Mouse (Mus musculus) gastrocnemius, adult 8-10 months (tissue): ENCODE results near the gene Sostdc1. TPM values are rescaled to one million over a fixed set of nuclear protein-coding genes. Genes with fewer than 3 reads are reported as not detected.

Experiments
- DNase-seq, 2 experiments: peaks; one replicate each; pipeline ENCODE4 v3.0.0; 2022; ENCODE audit warnings: low spot score in 2 of 2
- total RNA-seq, 4 experiments: library from RNA; stranded (reverse); gene quantifications; 2 replicates each; pipeline ENCODE4 v1.2.4; 2022

The Sostdc1 gene
- under 1 TPM in 3 of 4 experiments, not detected in 1; 0.16 to 0.22 (median 0.21) TPM for total RNA-seq

DNA sequence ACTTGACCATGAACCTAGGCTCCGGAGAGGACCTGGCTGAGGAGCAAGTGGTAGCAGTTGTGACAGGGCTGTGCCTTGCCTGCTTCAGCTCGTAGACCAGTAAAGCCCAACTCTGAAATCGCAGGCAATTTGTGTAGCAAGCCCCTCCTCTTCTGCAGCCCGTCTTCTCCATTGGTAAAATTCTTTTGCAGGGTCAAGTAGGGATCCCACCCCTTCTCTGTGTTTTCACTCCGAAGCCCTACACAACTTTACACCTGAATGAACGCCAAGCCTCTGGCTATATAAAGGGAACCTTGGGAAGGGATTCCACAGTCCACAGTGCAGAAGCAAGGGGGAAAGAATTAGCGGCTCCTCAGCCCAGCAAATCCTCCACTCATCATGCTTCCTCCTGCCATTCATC lies at the start of gene Sostdc1:
TSS of gene Sostdc1 (plus strand) at position 224 of the 400 bp plus-strand sequence.
- DNase-seq: no peak

DNA sequence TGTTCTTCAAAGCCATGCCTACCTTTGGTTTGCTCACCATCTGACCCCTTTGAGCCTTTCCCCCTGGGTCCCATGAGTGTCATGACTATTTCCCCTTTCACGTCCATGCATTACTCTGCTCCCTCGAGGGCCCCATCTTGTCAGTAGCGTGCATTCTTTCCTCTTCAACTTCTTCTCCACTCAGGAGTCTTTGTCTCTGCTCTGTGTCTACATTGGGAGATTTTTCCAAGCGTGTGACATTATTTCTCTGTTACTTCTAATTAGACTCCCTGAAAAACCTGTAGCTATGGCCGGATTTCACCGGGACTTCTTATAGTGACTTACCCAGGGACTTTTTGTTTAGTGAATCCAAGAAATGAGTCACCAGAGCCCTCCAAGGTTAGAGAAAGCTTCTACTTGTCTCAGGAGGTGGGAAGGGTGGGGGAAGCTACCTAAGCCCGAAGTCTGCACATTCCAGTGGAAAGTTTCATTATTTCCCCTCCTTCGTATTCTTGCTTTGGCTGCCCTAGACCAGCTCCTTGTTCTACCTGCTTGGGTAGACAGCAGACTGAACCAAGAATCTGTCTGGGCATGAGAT lies 46.2 kb upstream of the Sostdc1 start:
- DNase-seq: no peak

DNA sequence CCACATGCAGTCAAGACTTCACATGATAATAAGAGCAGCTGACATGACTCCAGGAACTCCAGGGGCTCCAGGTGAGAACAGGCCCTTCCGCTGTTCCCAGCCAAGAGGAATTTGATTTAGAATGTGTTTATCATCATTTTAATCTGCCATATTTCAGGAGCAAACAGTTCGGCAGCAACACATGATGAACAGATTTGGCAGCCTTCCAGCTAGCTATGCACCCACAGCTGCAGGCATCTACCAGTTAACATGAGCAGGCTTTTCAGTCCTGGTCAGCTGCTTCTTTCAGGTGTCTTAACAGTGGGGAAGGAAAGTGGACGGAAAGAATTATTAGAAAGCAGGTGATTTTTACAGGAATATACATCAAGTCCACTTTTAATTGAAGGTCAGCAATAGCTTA lies 39.1 kb upstream of the Sostdc1 start:
- no peak for DNase-seq

DNA sequence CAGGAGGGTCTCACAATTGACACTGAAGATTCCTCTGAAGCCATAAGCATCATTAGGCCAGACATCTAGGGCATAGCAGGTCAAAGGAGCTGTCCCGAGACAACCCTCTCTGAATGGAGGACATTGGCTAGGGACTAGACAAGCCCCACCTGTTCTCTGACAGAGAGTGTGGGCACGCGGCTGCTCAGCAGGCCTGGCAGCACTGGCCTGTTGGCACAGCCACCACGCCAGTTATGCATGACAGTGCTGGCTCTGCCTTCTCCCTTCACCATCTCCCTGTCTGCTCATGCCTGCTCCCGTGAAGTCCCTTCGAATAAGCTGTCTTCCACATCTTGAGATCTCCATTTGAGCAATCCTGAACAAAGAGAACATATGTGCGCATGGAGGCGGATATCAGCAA lies 24.3 kb upstream of the Sostdc1 start:
- no peak for DNase-seq

DNA sequence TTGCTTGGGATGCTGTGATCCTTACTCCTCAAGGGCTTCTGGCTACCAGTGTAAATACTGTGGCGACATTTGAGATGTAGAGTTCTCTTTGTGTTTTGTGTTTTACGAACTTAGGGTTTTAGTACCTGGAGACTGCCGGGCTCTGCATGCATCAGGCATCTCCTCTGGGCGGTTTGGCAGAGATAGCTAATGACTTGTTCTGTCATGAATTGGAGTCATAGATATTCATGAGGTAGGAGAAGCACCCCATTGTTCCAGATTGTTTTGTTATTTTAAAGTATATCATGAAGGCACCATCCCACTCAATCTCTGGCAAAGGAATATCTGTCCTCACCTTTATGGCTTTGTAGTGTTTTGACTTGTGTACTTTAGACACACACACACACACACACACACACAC lies 23.5 kb upstream of the Sostdc1 start:
- DNase-seq: no peak

DNA sequence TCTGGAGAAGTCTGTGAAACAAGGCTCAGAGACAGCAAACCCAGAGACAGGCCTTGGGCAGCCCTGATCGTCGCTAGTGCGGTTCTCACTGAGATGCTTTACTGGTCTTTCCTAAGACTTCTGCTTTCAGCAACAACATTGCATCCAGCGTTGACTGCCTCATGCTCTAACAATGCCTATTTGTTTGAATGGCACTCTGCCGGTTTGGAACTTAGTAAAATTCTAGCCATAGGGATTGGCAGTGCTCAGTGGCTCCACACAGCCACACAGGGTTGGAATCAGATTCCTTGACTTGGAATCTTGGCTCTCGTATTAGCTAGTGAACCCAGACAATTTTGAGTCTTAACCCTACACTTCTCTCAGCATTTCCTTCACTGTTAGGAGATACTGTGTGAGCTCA lies 22.6 kb upstream of the Sostdc1 start:
- no peak for DNase-seq

DNA sequence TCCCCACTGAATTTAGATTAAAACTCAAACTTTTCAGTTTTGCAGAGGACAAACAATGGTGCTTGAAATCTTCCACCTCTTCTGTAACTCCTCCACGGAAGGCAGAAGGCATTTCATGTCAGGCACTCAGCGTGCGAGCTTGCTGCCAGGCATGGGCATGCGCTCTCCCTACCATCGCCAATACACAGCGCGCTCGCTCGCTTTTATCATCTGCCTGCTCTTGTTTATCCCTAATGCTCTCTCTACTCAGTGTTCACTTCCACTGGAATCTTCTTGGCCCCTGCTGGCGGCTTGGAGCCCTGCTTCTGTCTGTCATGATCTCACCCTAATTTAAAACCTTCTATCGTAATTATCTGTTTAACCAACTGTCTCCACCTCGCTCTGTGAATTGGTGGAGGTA lies 11.6 kb upstream of the Sostdc1 start:
- DNase-seq: no peak

DNA sequence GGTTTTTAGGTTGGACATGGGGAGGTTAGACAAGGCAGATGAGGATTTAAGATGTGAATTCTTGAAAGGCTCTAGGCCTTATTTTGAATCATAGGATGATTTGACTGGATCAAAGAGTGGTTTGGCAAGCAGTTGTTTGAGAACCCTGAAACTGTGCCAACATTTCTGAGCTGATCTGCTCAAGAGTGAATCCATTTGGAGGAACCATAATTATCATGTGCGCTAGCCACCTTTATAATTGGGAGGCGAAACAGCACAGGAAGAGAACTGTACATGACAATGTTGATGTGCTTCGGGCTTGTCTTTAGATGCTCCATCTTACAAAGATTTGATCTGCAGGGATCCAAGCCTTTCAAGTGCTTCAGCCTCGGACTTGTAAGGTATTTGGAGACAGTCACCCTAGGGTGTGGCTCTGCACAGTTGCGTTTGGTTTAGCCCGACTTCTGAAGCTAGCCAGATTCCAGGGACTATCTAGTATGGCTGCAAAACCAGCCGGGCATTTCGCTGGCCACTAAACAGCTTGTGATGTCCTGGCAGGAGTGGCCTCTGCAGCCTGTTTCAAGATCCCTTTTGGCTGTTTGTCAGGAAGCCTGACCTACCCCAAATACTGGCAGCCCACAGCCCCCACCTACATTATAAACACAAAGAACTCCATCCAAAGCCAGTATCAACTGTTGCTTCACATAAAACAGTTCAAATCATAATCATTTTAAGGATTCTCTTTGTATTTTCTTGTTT lies 10.9 kb upstream of the Sostdc1 start:
- DNase-seq: no peak

DNA sequence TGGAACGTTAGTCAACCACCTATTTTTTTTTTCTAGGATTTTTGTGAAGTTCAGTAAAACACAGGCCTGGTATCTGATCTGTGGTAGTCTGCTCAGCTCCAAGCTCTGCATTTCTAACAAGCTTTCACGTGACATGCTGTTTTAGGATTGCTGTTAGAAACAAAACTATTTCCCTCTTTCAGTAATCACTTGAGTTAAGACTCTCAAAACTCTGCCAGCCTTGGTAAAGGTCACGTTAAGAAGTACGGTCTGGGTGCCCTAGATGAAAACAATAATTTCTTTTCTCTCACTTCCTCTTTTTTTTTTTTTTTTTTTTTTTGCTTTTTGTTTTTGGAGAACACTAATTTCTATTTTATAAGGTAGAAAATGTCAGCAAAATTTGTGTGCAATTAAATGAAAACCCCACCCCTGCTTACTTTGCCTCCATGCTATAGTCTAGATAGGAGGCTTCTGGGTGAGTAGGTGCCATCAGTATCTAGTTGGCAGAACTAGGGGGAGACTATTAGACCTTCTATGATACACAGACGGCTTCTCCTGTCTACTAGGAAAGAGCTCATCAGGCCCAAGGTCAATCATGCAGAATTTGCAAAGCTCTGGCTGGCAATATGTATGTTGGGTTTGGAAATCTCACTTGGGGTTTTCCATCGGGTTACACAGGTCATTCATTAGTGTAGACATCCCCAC lies 5.1 kb upstream of the Sostdc1 start:
- no peak for DNase-seq

DNA sequence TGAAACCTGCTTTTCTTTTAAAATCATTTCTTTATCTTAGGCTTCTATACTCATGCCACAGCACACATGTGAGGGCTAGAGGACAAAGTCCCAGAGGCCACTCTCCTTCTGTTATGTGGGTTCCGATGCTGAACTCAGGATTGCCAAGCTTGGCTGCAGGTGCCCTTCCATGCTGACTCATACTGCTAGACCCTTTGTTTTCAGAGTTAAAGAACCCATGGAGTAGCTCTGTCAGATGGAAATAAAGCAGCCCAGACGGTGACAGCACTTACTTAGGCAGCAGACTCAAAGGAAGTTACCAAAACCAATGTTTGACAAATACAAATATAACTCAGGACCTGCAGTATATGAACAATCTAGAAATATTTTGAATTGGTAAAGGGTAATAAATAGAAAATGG lies 924 bp upstream of the Sostdc1 start:
- no peak for DNase-seq

DNA sequence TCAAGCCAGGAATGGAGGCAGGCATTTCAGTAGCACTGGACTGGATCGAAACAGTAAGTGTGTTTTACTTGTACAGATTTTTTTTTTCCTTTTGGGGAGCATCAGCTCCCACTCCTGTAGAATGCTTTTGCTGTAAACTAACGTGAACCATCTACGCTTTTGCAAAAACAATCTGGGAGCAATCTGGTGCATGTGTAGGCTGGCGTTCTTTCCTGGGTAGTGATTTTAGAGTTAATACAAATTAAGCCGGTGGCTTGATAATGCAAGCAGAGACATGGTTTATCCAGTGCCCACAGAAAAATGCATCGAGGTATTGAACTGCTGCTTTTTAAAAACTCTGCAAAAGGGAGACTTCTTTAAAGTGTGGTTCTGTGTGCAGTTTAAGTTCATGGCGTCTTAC lies 507 bp downstream of the Sostdc1 start:
- no peak for DNase-seq

DNA sequence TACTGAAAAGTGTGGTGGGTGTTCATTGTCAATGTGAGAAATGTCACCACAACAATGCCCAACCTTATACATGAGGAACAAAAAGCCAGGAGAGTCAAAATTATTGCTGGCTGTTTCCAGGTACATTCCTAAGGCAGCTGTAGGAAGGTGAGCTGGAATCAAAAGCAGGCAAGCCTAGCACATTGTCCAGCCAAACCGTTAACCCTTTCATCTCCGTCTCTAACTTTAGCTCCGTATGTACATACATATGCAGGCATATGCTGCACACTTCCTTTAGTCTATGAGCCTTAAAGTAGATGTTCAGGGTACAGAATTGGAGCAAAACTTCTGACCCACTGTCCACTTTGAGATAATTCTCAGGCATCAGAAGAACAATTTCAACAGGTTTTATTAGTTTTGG lies 1.6 kb downstream of the Sostdc1 start:
- DNase-seq: no peak

DNA sequence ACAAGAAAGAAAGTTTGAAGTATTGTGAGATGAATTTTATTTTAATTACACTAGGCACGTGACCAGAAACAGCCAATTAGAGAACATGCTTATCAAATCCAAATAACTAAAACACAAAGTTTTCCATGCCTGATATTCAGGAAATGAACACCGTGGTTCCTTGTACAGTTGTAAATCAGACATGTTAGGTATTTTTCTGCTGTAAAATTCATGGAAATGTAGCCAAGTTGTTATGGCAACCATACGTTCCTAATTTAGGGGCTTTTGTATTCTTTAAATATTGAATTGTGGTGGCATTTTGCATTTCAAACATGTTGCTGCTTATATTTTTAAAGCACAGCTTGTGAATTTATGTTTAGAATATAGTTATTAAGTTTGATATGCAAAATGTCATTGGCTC lies 2.1 kb downstream of the Sostdc1 start:
- DNase-seq: no peak

DNA sequence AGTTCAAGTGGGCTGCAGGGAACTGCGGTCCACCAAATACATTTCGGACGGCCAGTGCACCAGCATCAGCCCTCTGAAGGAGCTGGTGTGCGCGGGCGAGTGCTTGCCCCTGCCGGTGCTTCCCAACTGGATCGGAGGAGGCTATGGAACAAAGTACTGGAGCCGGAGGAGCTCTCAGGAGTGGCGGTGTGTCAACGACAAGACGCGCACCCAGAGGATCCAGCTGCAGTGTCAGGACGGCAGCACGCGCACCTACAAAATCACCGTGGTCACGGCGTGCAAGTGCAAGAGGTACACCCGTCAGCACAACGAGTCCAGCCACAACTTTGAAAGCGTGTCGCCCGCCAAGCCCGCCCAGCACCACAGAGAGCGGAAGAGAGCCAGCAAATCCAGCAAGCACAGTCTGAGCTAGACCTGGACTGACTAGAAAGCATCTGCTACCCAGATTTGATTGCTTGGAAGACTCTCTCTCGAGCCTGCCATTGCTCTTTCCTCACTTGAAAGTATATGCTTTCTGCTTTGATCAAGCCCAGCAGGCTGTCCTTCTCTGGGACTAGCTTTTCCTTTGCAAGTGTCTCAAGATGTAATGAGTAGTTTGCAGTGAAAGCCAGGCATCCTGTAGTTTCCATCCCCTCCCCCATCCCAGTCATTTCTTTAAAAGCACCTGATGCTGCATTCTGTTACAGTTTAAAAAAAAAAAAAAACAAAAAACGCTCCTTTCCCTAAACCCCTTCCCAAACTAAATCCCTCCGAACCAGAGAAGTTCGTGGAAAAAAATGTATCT lies 3.3 kb downstream of the Sostdc1 start:
- no peak for DNase-seq

DNA sequence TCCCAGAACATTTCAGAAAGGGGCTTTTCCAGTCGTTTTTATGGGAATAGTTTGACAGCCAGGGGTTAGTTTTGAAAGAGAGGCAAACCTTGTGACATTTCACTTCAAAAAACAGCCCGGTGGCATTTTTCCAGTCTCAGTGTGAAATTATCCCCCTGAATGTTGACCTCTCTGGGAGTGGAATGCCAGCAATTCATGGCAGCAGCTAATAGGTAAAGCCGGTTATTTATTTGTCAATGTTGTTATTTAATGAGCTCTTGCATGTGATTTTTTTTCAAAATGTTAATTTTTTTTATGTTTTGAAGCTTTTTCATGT lies 3.8 kb downstream of the Sostdc1 start:
- no peak for DNase-seq

DNA sequence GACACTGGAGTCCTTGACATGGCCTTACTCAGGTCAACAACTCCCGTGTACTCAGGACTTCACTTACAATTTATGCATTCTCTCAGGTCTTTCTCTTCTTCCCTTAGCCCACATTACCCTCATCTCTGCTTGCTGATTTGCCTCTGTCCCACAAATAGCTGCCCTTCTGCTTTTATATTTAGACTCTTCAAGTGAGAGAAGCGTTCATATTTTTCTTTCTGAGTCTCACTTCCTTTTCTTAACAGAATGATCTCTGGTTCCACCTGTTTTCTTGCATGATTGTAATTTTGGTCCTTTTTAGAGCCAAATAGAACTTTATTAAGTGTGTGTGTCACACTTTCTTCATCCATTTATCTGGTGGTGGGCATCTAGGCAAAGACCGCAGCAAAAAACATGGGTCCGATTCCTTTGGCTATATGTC lies 12.2 kb downstream of the Sostdc1 start:
- no peak for DNase-seq

DNA sequence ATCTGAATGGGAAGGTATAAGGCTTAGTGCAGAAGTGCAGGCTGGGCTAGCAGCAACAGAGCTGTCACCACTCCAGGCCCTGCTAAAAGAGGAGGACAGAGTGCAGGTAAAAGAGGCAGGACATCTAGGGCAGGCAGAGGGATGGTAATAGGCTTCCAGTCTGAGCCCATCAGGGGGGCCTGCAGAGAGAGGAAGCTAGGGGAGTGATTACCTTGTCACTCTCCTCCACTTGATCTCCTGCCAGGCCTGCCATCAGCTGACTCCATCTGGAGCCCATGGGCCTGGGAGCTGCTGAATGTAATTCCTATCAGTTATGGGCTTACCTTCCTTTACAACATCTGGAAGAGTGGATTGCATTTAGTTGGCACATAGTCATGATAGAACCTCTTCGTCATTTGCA lies 18.7 kb downstream of the Sostdc1 start:
- DNase-seq: no peak

DNA sequence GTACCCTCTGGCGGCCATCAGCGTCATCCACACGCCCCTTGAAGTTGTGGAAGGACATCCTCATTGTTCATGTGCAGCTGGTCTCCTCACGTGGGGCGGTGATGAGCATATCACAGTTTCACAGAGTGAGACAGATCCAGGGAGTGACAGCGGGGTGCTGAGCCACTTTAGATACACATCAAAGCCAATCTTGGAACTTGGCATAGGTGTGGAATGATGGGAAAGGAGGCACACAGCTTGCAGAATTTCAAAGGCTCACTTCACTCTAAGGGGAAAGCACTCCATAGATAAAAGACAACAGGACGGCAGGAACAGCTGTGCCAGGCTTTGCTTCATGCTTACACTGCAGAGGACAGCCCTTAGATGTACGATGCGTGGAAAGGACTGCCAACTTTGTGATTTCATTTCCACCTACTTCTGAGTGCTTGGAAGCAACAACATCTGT lies 19.9 kb downstream of the Sostdc1 start:
- no peak for DNase-seq

DNA sequence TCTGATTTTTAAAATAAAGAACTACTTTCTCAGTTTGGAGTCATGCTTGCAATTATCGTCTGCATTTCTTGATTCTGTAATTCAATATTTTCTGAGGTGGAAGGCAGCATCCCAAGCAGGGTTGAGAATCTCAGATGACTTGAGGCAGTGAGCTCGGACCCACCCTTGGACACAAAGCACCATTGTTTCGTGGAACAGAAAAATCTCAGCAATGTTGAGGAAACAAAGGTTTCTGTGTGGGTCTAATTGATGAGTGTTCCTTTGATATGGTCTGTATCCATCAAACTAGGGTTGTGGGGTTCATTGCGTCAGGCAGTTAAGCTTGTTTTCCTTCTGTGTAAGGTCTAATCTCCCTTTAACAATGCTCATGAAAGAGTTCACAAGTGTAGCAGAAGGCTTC lies 30.2 kb downstream of the Sostdc1 start:
- DNase-seq: no peak

DNA sequence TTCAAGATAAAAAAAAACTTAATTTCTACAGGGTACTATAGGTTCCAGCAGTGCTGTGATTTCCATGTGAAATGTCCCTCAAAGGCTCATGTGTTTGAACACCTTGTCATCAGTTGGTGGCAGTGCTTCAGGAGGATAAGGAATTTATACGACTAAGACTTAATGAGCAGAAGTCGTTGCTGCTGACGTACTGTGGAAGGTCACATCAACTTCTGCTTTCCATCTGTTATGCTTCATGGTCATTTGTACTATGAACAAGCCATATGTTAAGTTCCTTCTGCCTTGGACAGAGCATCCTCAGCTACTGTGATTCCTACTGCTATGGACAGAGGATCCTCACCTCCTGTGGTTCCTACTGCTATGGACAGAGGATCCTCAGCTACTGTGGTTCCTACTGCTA lies 46.1 kb downstream of the Sostdc1 start:
- no peak for DNase-seq

DNA sequence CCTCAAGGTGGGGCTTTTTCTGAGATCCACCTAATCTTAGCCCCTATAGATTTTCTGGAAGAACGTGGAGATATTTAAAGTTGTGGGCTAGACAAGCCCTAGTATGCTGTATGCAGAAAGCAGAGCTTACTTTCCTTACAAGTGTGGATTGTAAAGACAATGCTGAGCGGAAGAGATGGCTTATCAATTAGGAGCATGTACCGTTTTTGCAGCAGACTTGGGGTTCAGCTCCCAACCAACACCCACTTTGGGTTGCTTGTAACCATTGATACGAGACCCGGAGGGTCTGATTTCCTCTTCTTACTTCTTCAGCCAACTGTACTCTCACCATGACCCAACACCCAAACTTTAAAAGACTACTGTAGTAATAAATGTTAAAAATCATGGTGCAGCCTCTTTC lies 46.8 kb downstream of the Sostdc1 start:
- no peak for DNase-seq

DNA sequence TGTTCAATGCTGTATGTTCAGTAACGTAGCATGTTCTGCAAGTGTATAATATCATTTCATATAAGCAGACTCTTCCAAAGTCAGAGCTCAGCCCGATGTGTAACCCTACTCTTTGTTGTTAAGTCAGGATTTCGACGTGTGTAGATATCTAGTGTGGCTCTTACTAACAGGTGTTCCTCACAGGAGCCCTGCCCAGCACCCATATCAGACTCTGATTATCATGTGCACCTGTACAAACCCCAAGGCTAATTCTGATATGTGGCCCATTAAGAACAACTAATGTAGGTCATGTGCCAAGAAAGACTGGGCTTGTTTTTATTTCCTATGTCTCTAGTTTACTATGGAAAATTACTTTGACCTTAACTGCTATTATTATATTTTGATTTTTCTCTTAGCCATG lies 50.1 kb downstream of the Sostdc1 start:
- DNase-seq: no peak
